Mouse (Mus musculus): ENCODE results near the gene Smad3.

The Smad3 gene

DNA sequence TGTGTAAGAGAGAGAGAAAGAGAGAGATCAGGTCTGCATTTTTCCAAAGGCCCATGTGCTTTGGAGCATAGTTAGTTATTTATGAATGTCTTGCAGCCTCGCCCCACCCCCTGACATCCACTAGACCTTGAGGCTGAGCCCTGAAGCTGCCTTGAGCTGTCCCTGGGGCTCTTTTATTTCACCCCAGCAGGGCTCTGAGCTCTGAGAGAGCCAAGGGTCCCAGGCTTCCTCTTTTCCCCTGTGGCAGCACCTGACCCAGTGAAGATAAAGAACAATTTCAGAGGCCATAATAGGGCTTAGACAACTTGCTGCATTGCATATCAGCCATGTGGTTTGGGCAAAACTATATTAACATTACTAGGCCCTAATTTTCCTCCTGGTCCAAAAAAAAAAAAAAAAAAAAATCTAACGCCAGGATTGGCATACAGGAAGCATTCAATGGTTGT lies 93.5 kb downstream of the Smad3 start:
- no peak for DNase-seq (ENCODE audit: low spot score)

- no peak for DNase-seq (ENCODE audit: low spot score)
These were observed 94.6 kb downstream of the Smad3 start for GRCm38 (mm10) chr9:63663222-63663621.

DNA sequence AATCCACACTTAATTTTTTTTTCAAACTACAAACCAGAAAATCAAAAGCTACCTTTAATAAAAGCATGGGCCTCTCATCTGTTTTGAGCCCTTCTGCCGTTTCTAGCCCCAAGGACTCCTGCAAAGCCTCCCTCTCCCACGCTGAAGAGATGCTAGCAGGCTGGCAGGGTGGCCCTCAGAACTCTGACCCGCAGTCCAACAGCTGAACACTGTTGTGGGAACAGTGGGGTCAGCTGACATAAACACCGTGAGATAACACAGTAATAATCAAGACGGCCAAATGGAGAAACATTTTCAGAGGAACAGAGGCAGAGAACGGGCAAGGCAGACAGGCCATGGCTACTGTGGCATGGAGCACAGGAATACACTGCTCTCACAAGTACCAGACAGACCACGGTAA lies 95.0 kb downstream of the Smad3 start:
- no peak for DNase-seq (ENCODE audit: low spot score)

DNA sequence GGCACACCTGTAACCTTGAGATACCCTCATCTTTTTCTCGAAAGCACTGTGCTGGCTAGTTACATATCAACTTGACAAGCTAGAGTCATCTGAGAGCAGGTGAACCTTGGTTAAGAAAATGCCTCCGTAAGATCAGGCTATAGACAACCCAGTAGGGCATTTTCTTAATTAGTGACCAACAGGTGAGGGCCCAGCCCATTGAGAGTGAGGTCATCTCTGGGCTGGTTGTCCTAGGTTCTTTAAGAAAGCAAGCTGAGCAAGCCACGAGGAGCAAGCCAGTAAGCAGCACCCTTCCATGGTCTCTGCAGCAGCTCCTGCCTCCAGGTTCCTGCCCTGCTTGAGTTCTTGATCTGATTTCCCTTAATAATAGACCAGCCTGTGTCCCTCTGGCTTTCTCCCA lies 97.1 kb downstream of the Smad3 start:
- no peak for DNase-seq (ENCODE audit: low spot score)

GRCm38 (mm10) chr9:63660061-63660460 lies 97.7 kb downstream of the Smad3 start:
- no peak for DNase-seq (ENCODE audit: low spot score)

DNA sequence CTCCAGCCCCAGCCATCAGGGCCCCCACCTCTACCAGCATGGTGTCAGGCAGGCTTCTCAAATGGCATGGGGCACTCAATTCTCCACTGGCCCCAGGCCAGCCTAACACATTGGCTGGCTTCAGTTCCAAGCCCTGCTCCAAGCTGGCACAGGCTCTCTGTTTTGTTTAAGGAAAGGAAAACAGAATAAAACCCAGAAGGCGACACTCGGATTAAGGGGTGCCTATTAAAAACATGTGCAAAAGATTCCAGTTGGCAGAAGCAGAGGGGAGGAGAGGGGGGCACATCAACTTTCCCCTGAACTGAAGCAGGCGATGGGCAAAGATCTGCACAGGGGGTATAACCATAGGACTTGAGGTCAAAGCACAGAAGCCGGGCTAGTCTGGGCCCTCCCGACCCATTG lies 98.8 kb downstream of the Smad3 start:
- no peak for DNase-seq (ENCODE audit: low spot score)

DNA sequence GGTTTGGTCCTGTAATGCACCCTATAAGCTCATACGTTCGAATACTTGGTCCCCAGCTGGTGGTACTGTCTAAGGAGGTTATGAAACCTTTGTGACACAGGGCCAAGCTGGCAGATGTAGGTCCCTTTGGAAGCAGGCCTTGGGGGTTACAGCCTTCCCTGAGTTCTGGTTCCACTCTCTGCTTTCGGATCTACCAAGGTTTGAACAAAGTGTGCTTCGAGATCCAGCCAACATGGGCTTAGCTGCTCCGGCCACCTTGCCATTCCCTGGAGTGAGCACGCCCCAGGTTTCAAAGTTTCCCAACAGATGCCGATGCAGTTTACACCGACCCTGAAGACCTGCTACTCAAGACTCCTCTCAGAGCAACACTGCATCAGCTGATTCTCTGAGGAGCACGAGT lies 99.4 kb downstream of the Smad3 start:
- no peak for DNase-seq (ENCODE audit: low spot score)

- DNase-seq (ENCODE audit: low spot score): no peak
These were observed 100.6 kb downstream of the Smad3 start for GRCm38 (mm10) chr9:63657167-63657566.

GRCm38 (mm10) chr9:63655092-63655491 lies 102.7 kb downstream of the Smad3 start:
- no peak for DNase-seq (ENCODE audit: low spot score)

- DNase-seq (ENCODE audit: low spot score): no peak
These were observed 103.2 kb downstream of the Smad3 start for GRCm38 (mm10) chr9:63654575-63654974.

DNA sequence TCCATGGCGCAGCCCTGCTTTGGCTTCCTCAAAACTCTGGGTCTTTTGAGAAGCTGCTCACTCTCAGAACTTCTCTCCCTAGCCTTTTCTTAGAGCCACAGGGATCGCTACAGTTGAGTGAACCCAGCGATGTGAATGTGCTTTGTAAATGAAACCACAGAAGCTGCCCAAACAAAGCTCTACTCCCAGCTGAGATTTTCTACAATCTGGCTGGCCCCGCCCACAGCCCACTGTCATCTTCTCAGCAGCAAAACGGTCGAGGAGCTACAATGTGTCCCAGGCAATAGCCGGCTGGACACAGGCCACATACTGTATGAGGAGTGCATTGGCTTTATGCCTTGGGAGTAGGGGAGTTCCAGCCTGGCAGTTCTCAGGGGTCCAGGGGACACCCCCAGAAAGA lies 104.1 kb downstream of the Smad3 start:
- no peak for DNase-seq (ENCODE audit: low spot score)

GRCm38 (mm10) chr9:63651594-63651993 lies 106.2 kb downstream of the Smad3 start:
- no peak for DNase-seq (ENCODE audit: low spot score)

- DNase-seq (ENCODE audit: low spot score): no peak
These were observed 106.9 kb downstream of the Smad3 start for GRCm38 (mm10) chr9:63650905-63651304.

GRCm38 (mm10) chr9:63649841-63650545 lies 107.8 kb downstream of the Smad3 start:
- no peak for DNase-seq (ENCODE audit: low spot score)

GRCm38 (mm10) chr9:63648520-63648918 lies 109.3 kb downstream of the Smad3 start:
- no peak for DNase-seq (ENCODE audit: low spot score)

- no peak for DNase-seq (ENCODE audit: low spot score)
These were observed 109.9 kb downstream of the Smad3 start for GRCm38 (mm10) chr9:63647581-63648519.

- DNase-seq (ENCODE audit: low spot score): no peak
These were observed 112.7 kb downstream of the Smad3 start for GRCm38 (mm10) chr9:63645084-63645483.

DNA sequence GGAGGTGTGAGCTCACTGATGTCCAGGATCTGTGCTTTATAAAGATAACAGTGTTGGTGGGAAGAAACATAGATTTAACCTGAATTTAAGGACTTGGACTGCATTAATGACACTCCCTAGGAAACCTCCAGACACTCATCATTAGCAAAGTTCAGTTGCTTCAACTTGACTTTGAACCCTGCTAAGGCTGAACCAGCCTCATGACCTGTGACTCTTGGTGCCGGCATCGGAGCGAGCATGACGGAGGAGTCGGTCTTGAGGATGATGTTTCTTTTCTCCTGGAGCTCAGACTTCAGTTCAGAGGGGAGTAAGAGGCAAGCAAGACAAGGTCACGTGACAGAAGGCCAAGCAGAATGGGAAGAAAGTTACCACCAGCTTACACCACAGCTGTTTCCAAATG lies 113.8 kb downstream of the Smad3 start:
- no peak for DNase-seq (ENCODE audit: low spot score)

DNA sequence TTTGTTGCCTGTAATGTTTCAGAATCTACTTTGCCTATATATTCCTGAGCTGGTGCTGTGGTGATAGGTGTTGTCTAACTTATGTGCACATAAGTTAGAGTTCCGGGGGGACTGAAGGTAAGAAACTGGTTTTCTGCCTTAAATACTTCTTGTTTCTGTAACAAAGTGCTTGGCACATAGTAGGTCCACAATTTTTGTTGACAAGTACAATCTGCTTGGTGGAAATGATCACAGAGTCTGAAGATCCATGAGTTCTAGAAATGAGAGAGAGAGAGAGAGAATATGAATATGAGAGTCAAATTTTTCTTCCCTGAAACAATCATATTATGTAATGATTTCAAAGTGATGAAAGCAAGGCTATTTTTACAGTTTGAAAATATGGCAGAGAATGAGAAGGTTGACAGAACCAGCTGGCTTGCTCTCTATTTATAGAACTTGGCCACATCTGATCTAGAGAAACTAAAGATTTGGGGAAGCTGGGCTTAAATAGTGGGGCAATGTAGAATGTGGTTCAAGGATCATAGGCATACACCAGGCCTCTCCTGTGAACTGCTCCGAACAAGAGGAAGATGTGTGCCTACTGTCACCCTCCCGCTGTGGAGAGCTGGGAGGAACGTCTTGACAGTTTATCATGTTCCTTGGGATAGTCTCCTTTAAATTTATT lies 115.7 kb downstream of the Smad3 start:
- DNase-seq (ENCODE audit: low spot score): no peak

DNA sequence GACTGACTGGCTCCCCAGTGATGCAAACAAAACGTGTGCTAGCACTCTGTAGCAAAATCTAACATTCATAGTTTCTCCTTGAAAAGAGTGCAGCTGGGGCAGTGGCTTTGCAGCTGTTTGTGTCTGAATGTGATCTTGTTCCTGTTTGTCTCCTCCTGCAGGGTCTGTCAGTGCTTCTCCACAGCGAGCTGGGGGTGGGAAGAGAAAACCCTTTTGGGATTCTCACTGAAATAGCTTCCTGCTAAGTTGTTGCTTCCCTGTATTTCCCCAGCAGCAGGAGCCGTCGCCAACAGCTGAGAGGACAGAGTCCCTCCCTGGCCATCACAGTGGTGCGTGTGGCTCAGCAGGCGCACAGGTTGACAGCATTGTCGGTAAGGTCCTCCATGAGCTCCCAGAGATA lies 121.7 kb downstream of the Smad3 start:
- DNase-seq (ENCODE audit: low spot score): no peak

GRCm38 (mm10) chr9:63633334-63633733 lies 124.5 kb downstream of the Smad3 start:
- no peak for DNase-seq (ENCODE audit: low spot score)

DNA sequence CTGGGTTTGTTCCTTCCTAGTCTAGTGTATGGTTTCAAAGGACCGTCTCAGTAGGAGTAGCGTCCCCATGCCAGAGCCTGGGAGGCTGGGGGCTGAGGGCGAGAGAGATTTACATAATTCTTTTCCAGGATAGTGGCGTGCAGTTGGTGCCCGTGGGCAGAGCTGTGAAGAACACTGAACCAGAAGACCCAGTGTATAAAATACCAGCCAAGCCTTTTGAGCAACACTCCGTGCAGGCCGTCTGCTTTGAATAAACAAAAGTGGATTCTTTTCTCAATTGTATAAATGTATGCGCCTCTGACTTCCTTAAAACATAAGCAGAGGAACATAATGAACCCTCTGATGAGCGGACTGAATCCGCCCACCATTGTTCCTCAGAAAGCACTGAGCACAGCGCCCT lies 124.9 kb downstream of the Smad3 start:
- no peak for DNase-seq (ENCODE audit: low spot score)

- DNase-seq (ENCODE audit: low spot score): no peak
These were observed 125.7 kb downstream of the Smad3 start for GRCm38 (mm10) chr9:63632045-63632444.
